Mouse (Mus musculus): ENCODE results near the gene Rpl6.

DNA sequence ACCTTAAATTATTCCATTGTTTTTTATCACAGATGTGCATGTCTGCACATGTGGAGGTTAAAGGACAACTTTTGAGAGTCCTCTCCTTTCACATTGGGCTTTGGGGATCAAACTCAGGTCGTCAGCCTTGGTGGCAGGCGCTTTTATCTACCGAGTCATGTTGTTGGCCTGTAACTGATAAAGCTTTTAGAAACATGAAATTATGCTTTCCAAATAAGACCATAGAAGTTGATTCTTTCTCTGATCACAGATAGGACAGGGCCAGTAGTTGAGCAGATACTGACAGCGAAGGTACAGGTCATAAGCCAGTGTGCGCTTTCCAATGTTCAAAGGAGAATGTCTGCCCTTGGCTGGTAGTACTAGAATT lies 40.1 kb downstream of the Rpl6 start:
- TF ChIP-seq CTCF (IDR thresholded peaks at IDR 0.05; ENCODE audit: low read depth) (no peak), EP300 (optimal IDR thresholded peaks at IDR 0.05) (no peak)

All from stomach, postnatal 0 days (tissue).